Mouse (Mus musculus) gastrocnemius, postnatal 4 days (tissue): Measurements from ENCODE around the gene Slfn4. TPM values are rescaled to one million over a fixed set of nuclear protein-coding genes. Genes with fewer than 3 reads are reported as not detected.

Experiments used
- total RNA-seq, 2 experiments: library from RNA; stranded (reverse); gene quantifications; 2 replicates each; pipeline ENCODE4 v1.2.3; 2021

Slfn4 gene
- total RNA-seq, 2 experiments from 2014 or later, result 0.12 to 0.16 TPM

Other genes with a start within 250 kb of the Slfn4 start
- gene Slfn5, start 223.8 kb upstream of the Slfn4 start, total RNA-seq, result 10 to 100 TPM; 18.3 to 24.7 TPM
- gene Slfn9, start 183.4 kb upstream of the Slfn4 start, total RNA-seq, result 1 to 10 TPM; 7.5 to 7.8 TPM
- under 1 TPM; 0.42 to 0.52 TPM for gene Slfn8, start 154.4 kb upstream of the Slfn4 start, total RNA-seq
- gene Slfn2, start 110.1 kb upstream of the Slfn4 start, total RNA-seq, result 1 to 10 TPM; 2.7 to 3.0 TPM
- under 1 TPM in 1 of 2 experiments, not detected in 1; 0.18 TPM for gene Slfn1, start 58.3 kb upstream of the Slfn4 start, total RNA-seq
- 1 to 10 TPM; 1.5 to 1.9 TPM for gene Slfn3, start 16.1 kb downstream of the Slfn4 start, total RNA-seq
- under 1 TPM; 0.07 to 0.26 TPM for gene Slfn14, start 111.5 kb downstream of the Slfn4 start, total RNA-seq
- 10 to 100 TPM; 64.8 to 69.7 TPM for gene Ap2b1, start 123.8 kb downstream of the Slfn4 start, total RNA-seq
- 10 to 100 TPM; 13.7 to 14.2 TPM for gene Pex12, start 127.4 kb downstream of the Slfn4 start, total RNA-seq
- 1 to 10 TPM; 1.8 to 2.6 TPM for gene Rasl10b, start 234.0 kb downstream of the Slfn4 start, total RNA-seq